Mouse (Mus musculus) kidney, adult 11 months (tissue): ENCODE data around the gene Gmpr2.
A peak's percentile ranks its signal among the peaks of the same experiment; 100 is the strongest.

Experiments used
- DNase-seq: peaks from one replicate; pipeline ENCODE4 v3.0.0; 2022

Gene Gmpr2

DNA sequence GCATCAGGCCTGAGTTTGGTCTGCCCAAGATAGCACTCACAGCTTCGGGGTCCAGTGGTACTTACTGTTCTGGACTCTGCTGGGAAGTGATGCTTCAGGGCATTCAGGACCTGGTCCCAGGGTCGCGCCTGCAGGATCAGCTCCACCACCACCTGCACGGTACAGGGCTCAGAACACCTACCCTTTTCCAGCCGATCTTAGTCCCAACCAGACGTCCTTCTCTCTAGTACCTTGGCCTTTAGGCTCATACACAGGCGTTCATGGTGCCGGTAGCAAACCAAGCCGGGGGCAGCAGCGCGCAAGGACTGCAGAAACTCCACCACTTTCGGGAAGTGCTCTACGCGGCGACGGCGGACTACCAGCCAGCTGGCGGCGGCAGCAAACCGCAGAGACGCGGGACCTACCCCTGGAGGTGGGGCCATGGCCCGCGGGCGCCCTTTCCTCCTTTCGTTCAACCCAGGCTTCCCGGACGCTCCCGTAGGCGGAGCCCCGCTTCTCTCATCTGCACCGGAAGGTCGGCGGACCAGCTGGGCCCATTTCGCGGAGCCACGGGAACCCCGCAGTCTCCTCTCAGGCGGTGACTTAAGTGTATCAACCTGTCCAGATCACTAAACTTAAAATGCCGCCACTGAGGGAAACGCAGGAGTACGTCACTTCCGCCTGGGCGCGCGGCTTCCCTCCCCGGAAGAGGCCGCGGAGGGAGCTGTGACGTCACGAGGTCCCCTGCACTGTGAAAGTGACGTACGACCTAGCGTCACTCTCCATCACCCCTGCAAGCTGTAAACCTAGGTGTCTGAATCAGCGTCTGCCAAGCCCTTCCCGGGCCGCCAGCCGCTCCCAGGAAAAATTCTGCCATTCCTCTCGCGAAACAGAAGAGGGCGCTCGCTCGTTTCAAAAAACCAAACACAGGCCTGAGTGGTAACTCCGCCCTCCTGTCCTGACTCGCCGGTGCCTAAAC lies 9.7 kb downstream of the Gmpr2 start, which contains the start of gene Tinf2:
Gene Tinf2 (minus strand): TSS at position 661 of the 958 bp plus-strand sequence.
- DNase-seq: peak; percentile 94

- no peak for DNase-seq
These were observed 10.4 kb downstream of the Gmpr2 start for GRCm38 (mm10) chr14:55682118-55682493.

- no peak for DNase-seq
These were observed 17.7 kb downstream of the Gmpr2 start for GRCm38 (mm10) chr14:55689433-55689832.

DNA sequence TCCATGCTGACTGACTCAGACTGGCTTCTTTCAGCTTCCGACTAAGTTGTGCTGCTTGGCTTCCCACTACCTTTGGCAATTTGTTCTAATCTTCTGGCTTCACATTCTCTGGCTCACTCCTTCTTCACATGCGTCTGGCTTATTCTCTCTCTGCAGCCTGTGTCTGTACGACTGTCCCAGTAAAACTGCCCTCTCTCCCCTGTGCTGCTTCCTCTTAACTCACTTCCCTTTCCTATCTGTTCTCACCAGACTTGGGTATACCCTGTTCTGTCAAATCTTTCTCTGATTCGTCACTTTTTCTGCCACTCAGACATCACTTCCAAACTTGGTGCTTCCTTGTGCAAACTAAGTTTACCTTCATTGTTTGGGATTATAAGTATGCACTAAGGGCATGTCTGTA lies 25.5 kb downstream of the Gmpr2 start:
- DNase-seq: no peak

GRCm38 (mm10) chr14:55701131-55701530 lies 29.4 kb downstream of the Gmpr2 start:
- DNase-seq: no peak

DNA sequence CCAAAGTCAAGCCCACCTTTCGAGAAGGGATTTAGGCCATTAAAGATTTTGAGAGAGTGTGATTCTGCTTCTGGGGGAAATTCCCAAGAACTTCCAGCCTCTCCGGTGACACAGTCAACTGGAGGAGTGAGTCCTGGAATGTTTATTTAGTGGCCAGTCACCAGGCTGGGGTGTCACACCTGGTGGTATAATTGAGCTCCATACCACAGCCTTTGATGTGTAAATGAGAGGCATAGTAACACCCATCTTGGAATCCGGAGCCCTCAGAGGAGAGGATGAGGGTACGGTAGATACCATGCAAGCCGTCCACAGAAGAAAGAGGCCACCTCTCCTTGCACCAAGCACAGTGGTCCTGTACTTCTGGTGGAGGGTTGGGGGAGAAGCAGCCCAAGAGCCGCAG lies 31.0 kb downstream of the Gmpr2 start:
- no peak for DNase-seq

GRCm38 (mm10) chr14:55706051-55706600 lies 34.4 kb downstream of the Gmpr2 start:
- no peak for DNase-seq

- DNase-seq: no peak
These were observed 35.7 kb downstream of the Gmpr2 start for GRCm38 (mm10) chr14:55707397-55707796.

DNA sequence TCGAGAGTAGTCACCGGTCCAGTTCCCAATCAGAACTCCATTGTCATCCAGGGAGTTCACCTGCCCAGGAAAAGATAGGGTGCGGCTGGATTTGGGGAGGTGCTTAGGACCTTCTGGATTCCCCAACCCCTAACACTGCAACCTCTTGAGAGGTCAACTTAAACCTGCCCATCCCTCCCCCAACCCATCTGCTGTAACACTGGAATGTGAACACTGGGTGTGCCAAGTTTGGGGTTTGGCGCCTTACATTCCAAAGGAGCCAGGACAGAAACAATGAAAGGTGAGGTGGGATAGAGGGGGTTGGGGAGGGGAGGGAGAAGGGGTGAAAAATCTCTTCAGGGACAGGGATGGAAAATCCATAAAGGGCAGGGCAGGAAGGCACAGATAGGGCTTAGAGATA lies 37.8 kb downstream of the Gmpr2 start:
- no peak for DNase-seq

- DNase-seq: no peak
These were observed 40.0 kb downstream of the Gmpr2 start for GRCm38 (mm10) chr14:55711786-55712185.

GRCm38 (mm10) chr14:55713007-55713728 lies 41.4 kb downstream of the Gmpr2 start:
- DNase-seq: peak; percentile 85

DNA sequence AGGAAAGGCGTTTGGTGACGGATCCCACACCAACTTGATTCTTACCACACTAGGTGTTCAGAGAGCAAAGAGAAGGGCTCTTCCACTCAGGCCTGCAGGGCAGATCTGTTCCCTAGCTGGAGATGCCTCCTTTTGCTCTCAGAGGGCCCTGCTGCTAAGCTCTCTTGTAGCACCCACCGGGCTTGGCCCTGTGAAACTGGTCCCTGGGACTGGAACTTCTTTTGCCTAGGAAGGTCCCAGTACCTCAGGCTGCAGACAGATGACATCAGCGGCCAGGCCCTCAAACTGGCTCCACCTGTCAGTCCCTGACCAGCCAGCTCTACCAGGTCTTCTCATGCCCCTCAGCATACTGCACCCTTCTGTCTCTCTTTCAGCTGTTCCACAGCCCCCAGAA lies 42.0 kb downstream of the Gmpr2 start, which contains the start of gene Tgm1:
Gene Tgm1 (minus strand): TSS at position 198 of the 394 bp plus-strand sequence.
- no peak for DNase-seq

DNA sequence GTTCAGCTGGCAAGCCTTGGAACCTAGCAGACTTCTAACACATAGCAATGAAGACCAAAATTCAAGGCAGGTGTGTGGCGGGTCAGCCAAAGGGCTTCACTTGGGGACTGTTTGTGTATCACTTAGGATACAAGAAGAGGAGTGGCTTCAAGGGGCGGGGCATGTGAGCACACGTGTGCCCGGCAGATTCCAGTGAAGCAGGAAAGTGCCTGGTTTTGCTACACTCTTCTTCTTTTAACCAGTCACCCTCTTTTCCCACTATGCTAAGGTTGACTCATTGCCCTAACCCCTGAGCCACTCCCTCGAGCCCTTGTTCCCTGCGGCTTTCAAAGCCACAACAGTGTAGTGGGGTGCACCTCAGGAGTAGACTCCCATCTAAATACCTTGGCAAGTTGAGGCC lies 43.2 kb downstream of the Gmpr2 start:
- no peak for DNase-seq

GRCm38 (mm10) chr14:55716271-55716670 lies 44.5 kb downstream of the Gmpr2 start:
- DNase-seq: peak; percentile 70

GRCm38 (mm10) chr14:55716884-55717283 lies 45.1 kb downstream of the Gmpr2 start:
- peak; percentile 89 for DNase-seq

- no peak for DNase-seq
These were observed 48.0 kb downstream of the Gmpr2 start for GRCm38 (mm10) chr14:55719737-55720136.

- DNase-seq: no peak
These were observed 48.9 kb downstream of the Gmpr2 start for GRCm38 (mm10) chr14:55720666-55721065.

DNA sequence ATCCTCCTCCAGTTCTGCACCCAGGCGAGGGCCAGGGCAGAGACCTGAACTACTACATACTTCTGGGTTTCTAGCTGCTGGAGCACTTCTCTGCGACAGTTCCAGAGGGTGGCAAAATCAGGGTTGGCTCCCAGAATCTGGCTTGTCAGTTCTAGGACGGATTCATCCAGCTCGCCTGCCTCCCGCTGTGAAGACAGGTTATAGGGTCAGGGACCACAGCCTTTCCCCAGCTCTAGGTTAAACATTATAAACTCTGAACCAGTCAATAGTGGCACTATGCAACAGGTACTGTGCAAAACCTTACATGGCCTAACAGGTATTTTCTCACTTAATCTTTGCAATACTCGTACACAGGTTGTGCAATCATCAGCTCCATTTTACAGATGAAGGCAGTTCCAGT lies 49.3 kb downstream of the Gmpr2 start:
- peak; percentile 69 for DNase-seq

DNA sequence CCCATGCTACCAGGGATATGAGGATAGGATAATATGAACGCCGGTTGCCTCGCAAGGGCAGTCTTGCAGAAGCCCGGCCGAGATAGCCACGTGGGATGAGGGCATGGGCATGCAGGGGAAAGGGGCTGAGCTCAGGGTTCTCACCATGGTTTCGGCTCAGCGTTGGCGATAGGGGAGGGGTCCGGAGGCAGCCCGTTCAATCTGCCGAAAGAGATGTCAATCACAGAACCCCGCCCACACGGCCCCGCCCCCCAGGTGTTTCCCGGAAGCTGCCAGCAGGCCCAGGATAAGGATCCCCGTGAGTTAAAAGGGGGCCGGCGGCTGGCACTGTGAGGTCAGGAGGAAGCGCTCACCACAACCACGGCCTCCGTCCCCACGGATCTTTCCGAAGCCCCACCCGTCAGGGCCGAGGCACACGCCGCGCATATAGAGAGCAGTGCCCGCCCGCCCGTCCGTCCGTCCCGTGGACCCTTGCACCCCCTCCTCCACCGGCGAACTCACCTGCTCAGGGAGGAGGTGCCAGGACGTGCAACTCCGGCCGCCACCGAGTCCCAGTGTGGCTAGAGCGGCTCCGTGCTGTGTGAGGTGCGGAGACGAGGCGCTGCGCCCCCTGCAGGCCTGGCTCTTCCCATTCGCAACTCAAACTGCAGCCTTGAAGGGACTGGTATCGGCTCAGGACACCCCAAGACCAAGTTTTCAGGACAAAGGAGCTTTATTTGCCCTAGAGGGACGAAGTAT lies 50.1 kb downstream of the Gmpr2 start, which contains the start of gene Rabggta:
Gene Rabggta (minus strand): TSS at position 564 of the 738 bp plus-strand sequence.
- peak; percentile 95 for DNase-seq

DNA sequence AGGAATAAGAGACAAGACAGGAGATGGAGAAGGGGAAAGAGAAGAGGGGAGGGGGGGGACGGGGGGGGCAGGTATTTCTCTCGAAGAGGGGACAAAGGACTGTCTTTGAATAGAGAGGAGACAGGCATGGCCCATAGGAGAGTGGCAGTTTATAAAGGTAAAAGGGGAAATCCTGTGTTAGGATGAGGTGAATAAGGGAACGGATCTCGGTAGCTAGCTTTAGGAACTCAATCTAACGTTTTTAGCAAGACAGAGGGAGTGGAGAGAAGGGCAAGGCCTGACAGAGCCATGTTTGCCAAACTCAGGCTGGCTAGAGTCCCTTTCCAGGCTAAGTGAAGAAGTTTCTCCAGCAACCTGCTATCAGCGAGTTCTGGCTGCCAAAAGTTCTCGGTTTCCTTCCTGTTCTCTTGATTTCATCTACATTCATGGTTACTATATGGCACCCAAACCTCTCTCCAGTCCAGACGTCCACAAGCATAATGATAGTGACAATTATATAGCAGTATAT lies 50.8 kb downstream of the Gmpr2 start:
- DNase-seq: no peak

GRCm38 (mm10) chr14:55723433-55723832 lies 51.7 kb downstream of the Gmpr2 start:
- DNase-seq: no peak

DNA sequence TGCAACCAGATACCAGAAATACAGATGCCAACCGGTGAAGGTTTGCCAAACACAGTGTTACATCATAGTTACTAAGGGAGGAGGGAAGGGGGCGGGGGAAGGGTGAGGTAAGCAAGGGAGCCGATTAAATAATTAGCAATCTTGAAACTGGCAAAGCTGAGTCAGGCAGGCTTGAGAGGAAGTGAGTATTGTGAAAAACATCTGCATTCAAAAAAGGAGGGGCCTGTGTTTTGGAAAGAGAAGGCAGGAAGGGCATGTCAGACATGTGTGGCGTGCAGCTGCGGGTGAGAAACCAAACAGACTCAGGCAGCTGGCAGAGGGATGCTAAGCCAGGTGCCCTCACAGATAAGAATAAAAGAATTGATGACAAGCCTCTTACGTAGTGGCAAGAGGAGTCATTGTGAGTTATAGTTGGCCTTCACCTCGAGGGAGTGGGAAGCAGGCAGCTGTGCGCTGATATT lies 52.7 kb downstream of the Gmpr2 start:
- peak; percentile 42 for DNase-seq
